ENCODE assay signal across 12 mouse cellular contexts in the genomic region with DNA sequence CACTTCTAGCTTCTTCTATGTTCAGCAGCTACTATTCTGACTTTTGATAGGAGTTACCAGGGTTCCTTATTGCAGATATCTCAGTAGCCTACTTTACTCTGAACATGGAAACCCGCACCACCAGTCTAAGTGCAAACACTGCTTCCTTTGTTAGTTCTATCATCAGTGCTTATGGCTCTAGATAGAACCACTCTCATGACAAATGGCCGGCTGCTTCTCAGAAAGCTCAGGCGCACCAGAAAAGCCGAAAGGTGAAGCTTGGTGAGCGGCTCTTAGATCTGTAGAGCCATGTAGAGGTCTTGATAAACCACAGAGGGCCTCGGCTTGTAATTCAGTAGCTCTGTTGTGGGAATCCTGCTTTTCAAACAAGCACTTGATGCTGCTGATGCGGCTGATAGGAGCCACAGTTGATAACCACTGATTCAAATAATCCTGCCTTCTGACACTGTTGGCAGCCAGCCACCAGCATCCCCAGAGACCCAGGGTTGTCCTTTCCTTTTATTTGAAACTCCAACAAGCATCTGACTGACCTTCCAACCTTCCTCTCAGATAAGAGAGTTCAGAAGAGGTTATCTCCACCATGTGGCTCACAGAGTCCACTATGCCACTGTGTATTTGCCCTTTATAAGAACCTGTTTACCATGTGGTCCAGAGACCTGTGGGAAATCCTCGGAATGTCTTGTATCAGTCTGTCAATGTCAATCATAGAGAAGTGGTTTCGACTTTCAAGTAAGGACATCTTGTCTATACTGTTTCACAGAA.
DNase-seq lines count a peak whose midpoint lies in the region; ATAC-seq and TF ChIP-seq lines count a peak whose summit lies in the region.
"Had no signal": no experiment of that assay in that cellular context is flagged by ENCODE, and none has a peak within 500 bp of the region (broad histone marks: within the 10 kb centered on the region; RNA-seq: fewer than 3 reads in every experiment).

No protein-coding gene starts in this region.

- no peak overlapping the region for H3K9ac ChIP-seq in liver, embryonic 15.5 days
- H3K9ac ChIP-seq: limb, embryonic 12.5 days had no signal

- no peak overlapping the region for H3K4me3 ChIP-seq in gastrocnemius, adult 2 months
- no peak overlapping the region for H3K4me3 ChIP-seq in liver, embryonic 15.5 days (replicated peaks)
- H3K4me3 ChIP-seq: limb, embryonic 12.5 days had no signal

- TF ChIP-seq CTCF in gastrocnemius, adult 2 months (IDR thresholded peaks at IDR 0.05), result no peak

- intact Hi-C loops in gastrocnemius, adult 2 months (cut with DNase I), result no loop called here
- intact Hi-C loops in left cerebral cortex, postnatal 14 days (cut with DNase I), result no loop called here

- H3K9me3 ChIP-seq in liver, embryonic 15.5 days (replicated peaks), result no peaks in the 10 kb centered on the region
- H3K9me3 ChIP-seq: limb, embryonic 12.5 days had no signal

- 0 out of 2 replicates have a peak overlapping the region, but pooled peaks have one; percentile 15 for H3K4me2 ChIP-seq in liver, embryonic 15.5 days
- H3K4me2 ChIP-seq: limb, embryonic 12.5 days had no signal

- H3K4me1 ChIP-seq in liver, embryonic 15.5 days (replicated peaks), result no peaks in the 10 kb centered on the region; the same call in 1 of the 2 replicates

- DNase-seq in gastrocnemius, adult 2 months, result peak; percentile 39
- no peak for DNase-seq in gastrocnemius, adult 8-10 months (ENCODE audit: low spot score in 2 of 2)
- peak; percentile 15 for DNase-seq in embryo, embryonic 9.5 days (ENCODE audit: extremely low spot score)
- DNase-seq in heart, postnatal 4 days, result peak; percentile 41
- DNase-seq in left cerebral cortex, postnatal 14 days (ENCODE audit: low spot score in 2 of 2), result no peak
- DNase-seq in left cerebral cortex, adult 11 months (ENCODE audit: low spot score), result no peak
- DNase-seq: cerebellum, adult 11 months; midbrain, embryonic 14.5 days had no signal

- ATAC-seq in liver, embryonic 15.5 days (ENCODE audit: insufficient read depth), result peak; percentile 80
- no peak for ATAC-seq in inflammation-experienced regulatory T-cells, adult 6 months
- ATAC-seq: CD4-positive, CD25-positive, alpha-beta regulatory T cell, adult 4 months had no signal

- 57% methylated on average over 9 of the region's 9 CpGs for WGBS in liver, embryonic 15.5 days (ENCODE audit: insufficient replicate concordance)

- no peaks in the 10 kb centered on the region for H3K27me3 ChIP-seq in liver, embryonic 15.5 days
- H3K27me3 ChIP-seq: limb, embryonic 12.5 days had no signal

- no peaks in the 10 kb centered on the region for H3K36me3 ChIP-seq in liver, embryonic 15.5 days (replicated peaks)
- H3K36me3 ChIP-seq: limb, embryonic 12.5 days had no signal

- no peak overlapping the region for H3K27ac ChIP-seq in gastrocnemius, adult 2 months
- H3K27ac ChIP-seq in liver, embryonic 15.5 days (replicated peaks), result no peak overlapping the region
- H3K27ac ChIP-seq: limb, embryonic 12.5 days had no signal

Comparison
In these comparisons a context has a peak if more than half of its experiments do, and no peak if none do; other contexts are left out.
1. DNase-seq: peak in gastrocnemius, adult 2 months (single experiment), embryo, embryonic 9.5 days (single experiment) and heart, postnatal 4 days (single experiment); none in gastrocnemius, adult 8-10 months (0 of 2), left cerebral cortex, postnatal 14 days (0 of 2) and left cerebral cortex, adult 11 months (single experiment).